Mouse (Mus musculus) spleen, postnatal 14 days (tissue): ENCODE results near the gene Olfr686.

Source experiments
- DNase-seq, 2 experiments: peaks; one replicate each; pipeline ENCODE4 v3.0.0; 2021 to 2022; ENCODE audit warnings: low spot score in 2 of 2

Olfr686 gene

DNA sequence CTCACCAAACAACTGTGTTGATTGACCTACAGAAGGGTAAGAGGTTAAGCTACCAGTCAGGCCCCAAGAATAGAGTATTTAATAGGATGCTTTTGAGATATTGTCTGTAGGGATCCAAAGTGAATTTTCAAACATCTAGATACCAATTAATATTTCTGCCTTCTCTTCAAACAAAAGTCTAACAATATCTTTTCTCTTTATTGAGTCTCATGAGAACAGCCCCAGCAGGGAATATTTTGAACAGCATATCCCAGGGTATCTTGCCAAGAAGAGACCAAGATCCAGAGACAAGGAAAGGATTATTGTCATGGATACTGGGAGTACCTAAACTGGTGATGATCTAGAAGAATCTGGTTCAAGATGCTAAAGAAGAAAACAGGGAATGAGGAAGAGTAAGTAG is at the start of gene Olfr686:
Gene Olfr686 (minus strand): TSS at position 101 of the 400 bp plus-strand sequence.
- no peak for DNase-seq

DNA sequence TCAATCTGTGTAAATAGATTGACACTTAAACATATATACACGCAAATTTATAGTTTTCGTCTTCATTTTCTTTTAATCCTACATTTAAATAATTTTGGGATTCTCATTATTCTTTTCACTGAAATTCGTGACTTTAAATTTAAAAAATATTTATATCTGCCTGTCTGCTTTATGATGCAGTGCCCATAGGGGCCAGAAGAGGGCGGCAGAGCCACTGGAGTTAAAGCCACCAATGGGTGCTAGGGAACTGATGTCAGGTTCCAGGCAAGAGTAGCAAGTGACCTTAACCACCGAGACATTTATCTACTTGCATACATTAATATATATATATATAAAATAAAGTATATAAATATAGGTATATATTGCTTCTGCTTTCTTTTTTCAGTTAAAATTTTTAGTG is 49.4 kb upstream of the Olfr686 start:
- DNase-seq: peak in 1 of 2 experiments; percentile 24

DNA sequence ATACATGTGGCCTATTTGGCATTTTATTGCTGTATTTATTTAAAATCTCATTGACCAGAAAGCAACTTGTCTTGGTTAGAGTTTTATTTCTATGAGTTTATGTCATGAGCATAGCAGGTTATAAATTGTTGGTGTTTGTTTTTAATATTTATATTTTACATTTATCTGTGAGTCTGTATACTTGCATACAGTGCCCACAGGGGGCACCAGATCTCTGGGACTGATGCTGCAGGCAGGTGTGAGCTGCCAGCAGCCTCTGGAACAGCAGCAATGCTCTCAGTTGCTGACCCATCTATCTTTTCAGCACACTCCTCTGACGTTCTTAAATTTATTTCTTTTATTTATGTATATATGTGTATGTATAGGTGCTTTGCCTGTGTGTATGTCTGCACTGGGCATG is 40.9 kb upstream of the Olfr686 start:
- DNase-seq: no peak

DNA sequence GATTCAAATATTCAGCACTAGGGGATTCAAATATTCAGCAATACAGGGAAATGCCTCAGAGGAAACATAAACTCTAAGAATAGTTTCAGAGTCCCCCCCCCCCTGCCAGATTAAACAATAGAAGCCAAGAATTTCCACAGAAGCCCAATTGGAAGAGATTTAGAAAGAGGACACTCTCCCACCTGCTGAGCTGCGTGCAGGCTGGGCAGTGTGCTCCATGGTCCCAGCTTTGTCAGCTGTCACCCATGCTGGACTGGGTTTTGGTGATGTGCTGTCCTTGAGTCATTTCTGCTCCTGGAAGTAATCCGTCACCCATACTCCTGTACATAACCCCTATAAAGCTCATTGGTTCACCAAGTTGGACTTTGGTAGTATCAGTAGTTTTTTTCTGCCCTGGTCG is 40.4 kb upstream of the Olfr686 start:
- no peak for DNase-seq

DNA sequence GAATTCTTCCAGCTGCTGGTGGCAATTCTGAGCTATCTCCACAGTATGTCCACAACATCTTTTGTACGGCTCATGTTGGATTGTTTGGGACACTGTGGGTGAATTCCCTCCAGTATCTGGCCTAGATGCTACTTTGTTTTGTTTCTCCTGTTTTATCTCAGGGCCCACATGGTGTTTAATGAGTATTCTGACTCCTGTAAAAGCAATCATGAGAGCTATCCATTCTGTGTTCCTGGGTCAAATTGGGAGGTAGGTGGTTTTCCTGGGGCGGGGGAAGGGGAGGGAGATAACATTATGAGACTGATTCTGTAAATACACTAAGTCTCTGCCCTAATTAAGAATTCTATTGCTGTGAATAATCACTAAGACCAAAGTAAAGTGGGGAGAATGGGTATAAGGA is 22.1 kb upstream of the Olfr686 start:
- no peak for DNase-seq

DNA sequence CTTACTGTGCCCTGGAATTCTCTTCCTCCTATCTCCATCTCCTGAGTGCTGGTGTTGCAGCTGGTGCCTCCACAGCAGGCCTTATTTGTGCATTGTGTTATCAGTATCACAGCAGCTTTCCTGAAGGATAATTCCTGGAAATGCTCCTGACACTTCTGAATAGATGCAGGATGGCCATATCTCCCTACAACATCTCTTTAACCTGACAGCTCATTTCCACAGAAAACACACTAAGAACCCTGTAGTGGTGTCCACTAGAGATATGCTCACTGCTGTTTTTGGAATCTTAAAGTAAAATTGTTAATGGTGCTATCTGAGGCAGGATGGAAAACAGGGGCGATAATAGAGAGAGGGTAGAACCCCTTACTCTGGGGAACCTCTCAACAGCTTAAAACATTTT is 20.9 kb upstream of the Olfr686 start:
- DNase-seq: no peak

DNA sequence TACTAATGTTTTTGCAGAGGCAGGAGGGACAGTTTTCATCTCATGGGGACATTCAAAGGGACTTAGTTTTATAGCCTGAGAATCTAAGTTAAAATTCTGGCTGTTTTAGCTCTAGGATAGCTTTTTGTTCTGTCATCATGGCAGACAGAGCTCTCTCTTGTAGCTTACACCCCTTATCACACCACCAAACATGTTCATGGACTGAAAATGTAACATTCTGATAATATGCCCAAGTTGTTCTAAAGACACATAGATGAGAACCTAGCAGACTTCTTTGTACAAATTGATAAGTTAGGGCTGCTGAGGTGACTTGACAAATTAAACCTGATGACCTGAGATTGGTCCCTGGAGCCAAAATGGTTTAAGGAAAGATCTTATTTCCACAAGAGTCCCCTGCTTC is 19.4 kb upstream of the Olfr686 start:
- no peak for DNase-seq

DNA sequence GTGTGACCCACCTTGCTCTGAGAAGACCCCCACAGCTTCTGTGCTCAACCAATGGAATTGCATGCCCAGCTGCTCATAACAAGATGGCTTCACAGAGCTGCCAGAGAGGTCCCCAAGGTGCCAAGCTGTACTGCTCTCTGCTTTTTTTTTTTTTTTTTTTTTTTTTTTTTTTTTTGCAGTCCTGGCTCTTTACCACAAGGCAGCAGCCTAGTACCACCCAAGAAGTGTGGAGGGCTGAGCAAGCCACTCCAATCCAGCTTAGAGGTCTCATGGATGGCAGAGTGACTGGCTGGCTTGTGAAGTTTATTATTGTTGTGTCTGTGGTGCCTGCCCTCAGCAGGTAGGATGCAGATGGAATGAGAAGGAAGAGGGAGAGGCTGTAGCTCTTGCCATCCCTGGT is 18.8 kb upstream of the Olfr686 start:
- no peak for DNase-seq

DNA sequence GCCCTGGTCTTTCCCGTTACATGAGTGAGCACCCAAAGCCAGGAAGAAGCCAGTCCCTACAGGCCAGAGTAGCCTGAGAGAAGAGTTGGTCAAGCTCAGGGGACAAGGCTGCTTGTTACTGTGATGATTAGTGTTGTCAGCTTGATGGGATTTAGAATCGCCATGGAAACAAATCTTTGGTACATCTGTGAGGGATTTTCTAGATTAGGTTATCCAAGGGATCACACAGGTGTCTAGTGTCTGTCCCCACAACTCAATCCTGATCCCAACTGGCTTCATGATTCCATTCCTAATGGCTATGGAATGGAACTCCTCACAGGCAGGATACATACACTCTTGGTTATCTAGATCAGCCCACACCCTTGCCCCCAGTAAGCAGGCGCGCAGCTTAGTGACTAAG is 11.0 kb upstream of the Olfr686 start:
- DNase-seq: no peak

DNA sequence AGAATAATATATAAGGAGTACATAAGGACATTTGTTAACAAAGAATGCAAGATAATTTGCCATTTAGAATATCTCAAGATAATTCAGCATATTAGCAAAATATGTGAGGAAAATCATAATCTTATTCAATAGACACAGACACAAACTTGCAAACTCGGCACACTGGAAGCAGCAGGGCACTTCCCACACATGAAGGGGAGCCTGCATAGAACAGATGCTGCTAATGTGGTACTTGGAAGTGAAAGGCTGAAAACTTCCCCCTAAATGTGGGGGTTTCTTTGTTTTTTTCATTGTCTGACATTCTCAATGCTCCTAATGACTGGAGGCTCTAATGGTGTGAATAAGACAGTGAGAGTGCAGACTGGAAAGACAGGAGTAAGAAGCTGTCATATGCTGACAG is 7.5 kb upstream of the Olfr686 start:
- no peak for DNase-seq

DNA sequence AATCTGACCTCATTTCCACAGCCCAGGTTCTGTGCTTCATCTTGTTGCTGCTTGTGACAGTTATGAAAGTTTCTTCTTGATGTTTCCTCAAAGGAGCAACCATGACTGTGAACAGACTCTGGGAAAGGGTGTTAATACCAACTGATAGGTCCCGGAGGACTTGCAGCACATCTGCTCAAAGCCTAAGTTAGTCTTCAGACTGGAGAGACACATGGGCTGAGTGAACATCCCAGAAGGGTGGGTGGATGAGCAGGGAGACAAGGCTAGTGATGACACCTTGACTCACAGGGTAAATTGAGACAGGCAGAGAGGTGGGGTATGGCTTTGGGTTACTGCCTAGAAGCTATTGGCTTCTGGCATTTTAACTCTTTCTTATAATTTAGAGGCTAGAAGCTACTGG is 21.4 kb downstream of the Olfr686 start, which contains the start of gene Olfr685:
Gene Olfr685 (minus strand): TSS at position 101 of the 400 bp plus-strand sequence.
- no peak for DNase-seq

DNA sequence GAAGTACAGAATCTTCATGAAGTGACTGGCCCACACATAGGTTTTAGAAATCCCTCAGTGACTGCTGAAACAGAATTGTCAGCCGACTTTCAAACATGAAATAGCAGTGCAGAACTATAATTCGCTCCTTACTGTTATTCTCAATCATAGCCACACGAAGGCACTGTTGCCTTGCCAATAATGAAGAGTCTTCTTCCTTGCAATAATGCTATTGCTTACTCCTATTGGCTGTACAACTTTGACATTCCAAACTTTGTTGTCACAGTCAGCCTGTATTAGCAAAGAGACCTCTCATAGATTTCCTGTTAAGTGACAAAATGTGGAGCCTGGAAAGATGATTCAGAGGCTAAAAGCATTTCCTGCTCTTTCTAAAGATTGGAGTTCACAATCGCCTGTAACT is 36.5 kb downstream of the Olfr686 start:
- DNase-seq: no peak

DNA sequence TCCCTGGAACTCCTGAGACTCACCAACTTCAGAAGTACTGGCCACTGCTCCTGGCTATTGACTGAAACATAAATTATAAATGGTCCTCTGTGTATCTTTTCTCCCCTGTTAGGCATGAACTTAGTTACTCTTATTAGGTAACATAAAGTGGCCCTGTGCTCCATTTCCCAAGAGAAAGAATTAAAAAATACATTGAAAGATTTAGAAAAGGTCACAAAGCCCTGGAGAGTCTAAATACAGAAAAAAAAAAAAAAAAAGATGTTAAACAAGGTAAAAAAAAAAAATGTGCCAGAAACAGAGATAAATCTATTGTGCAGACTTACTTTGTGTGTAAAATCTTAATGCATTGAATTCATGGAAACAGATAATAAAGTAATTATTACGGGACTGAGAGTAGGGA is 43.7 kb downstream of the Olfr686 start, which contains the start of gene Olfr684:
Gene Olfr684 (minus strand): TSS at position 101 of the 400 bp plus-strand sequence.
- DNase-seq: no peak
